Mouse (Mus musculus): ENCODE results near the gene Rarres2. TPM values are rescaled to one million over a fixed set of nuclear protein-coding genes. Genes with fewer than 3 reads are reported as not detected.
A peak's percentile ranks its signal among the peaks of the same experiment; 100 is the strongest.

Gene Rarres2
- polyA plus RNA-seq, 1 experiment from 2014 or later, result 3.8 TPM

DNA sequence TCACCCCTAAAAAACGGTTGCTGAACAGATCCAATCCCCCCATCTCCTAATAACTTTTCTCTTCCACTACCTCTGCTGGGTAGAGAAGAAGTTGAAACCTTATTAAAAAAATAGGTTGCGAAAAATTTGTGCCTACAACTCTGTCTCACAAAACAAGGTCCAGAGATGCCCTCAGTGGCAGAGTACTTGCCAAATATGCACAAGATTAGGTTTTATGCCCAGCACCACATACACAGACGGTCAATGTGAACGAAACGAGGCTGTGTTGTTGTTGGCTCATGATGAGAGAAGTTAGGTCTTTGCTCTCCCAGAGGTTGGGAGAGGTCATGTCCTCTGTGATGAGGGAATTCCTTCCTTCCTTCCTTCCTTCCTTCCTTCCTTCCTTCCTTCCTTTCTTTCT lies 27.3 kb downstream of the Rarres2 start:
- Histone ChIP-seq H3K9ac (replicated peaks; ENCODE audit: low read length) (no peak overlapping the region), H3K36me3 (replicated peaks; ENCODE audit: control insufficient read depth, insufficient read depth, low read depth, low read length) (no peaks in the 10 kb centered on the region), H3K27ac (replicated peaks; ENCODE audit: low read depth, low read length) (no peak overlapping the region), H3K4me3 (ENCODE audit: low read depth, low read length) (no peak overlapping the region), H3K27me3 (ENCODE audit: control insufficient read depth, insufficient read depth, low read length) (no peaks in the 10 kb centered on the region), H3K9me3 (replicated peaks; ENCODE audit: control insufficient read depth, low read length) (no peaks in the 10 kb centered on the region), H3K4me2 (ENCODE audit: low read depth, low read length) (no peak overlapping the region), H3K4me1 (ENCODE audit: control insufficient read depth, insufficient read depth, low read length) (peaks cover 3% of the 10 kb centered on the region; the same call in 1 of the 2 replicates)
- no peak for DNase-seq (ENCODE audit: low spot score)
- 80% methylated on average over 5 of the region's 5 CpGs for WGBS
- ATAC-seq (replicated peaks; ENCODE audit: insufficient number of reproducible peaks, low FRiP score, low TSS enrichment, low read depth), result no peak

DNA sequence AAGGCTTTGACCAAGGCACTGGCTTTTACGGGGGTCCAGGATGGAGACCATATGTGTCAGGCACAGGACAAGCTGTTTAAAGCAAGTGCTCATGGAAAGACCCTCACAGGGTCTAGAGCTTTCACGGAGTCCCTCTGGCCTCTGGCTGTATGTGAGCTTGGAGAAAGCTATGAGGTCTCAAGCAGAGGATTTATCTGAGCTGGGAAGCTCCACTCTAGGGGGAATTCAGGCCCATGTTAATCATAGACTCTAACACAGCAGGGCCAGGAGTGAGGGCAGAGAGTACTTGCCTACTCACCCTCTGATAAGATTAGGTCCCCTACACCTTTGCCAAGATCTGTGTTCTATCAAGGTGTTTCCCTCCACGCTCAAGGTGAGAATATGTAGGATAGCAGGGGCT lies 30.0 kb downstream of the Rarres2 start:
- ATAC-seq (replicated peaks; ENCODE audit: insufficient number of reproducible peaks, low FRiP score, low TSS enrichment, low read depth), result no peak
- no peaks in the 10 kb centered on the region for H3K27me3 ChIP-seq (ENCODE audit: control insufficient read depth, insufficient read depth, low read length)
- no peaks in the 10 kb centered on the region for H3K9me3 ChIP-seq (replicated peaks; ENCODE audit: control insufficient read depth, low read length)
- no peak overlapping the region; the same call in 1 of the 2 replicates for H3K27ac ChIP-seq (replicated peaks; ENCODE audit: low read depth, low read length)
- WGBS, result 88% methylated on average over 3 of the region's 3 CpGs
- no peak overlapping the region for H3K4me3 ChIP-seq (ENCODE audit: low read depth, low read length)
- H3K9ac ChIP-seq (replicated peaks; ENCODE audit: low read length), result no peak overlapping the region
- H3K4me2 ChIP-seq (ENCODE audit: low read depth, low read length), result no peak overlapping the region
- H3K4me1 ChIP-seq (ENCODE audit: control insufficient read depth, insufficient read depth, low read length), result peaks cover 3% of the 10 kb centered on the region; the same call in 1 of the 2 replicates
- H3K36me3 ChIP-seq (replicated peaks; ENCODE audit: control insufficient read depth, insufficient read depth, low read depth, low read length), result no peaks in the 10 kb centered on the region
- no peak for DNase-seq (ENCODE audit: low spot score)

DNA sequence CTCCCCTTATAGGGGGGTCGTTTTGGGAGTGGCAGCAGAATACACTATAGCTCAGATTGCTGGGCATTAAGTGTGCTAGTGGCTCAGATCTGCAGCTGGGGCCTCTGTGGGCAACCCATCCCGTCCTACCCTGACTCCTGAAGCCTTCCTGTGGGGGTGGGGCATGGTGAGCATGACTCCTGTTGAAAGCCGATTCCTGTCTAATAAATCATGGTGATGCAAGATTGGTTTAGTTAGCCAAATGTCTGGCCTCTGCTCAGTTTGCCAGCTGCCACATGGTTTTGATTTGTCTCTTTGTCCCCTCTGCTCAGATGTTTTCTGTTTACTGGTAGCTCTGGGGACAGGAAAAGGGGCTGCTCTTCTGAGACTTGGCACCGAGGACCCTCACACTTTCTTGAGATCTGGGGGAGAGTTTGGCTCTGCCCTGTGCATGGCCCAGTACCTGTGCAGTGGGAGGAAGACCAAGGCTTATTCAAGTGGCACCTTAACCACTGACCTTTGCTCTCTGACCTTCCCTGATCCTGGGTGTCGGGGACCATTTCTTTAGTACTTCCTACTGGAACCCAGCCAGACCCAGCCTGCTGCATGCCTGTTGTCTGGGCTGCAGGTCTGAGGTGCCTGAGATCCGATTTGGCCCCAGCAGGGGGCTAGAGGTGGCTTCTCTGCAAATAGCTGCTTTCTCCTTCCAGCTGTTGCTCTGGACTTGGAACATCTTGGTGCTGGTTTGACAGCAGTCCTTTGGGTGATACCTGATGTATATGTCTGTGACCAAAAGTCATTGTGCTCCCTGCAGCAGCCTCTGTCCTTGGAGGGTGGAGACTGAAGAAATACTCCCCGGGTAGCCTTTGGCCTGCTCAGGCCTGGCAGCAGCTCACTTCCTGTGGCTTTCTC lies 30.8 kb downstream of the Rarres2 start:
- H3K36me3 ChIP-seq (replicated peaks; ENCODE audit: control insufficient read depth, insufficient read depth, low read depth, low read length), result no peaks in the 10 kb centered on the region
- H3K4me2 ChIP-seq (ENCODE audit: low read depth, low read length), result no peak overlapping the region
- no peaks in the 10 kb centered on the region for H3K27me3 ChIP-seq (ENCODE audit: control insufficient read depth, insufficient read depth, low read length)
- DNase-seq (ENCODE audit: low spot score) (peak; percentile 83), ATAC-seq (replicated peaks; ENCODE audit: insufficient number of reproducible peaks, low FRiP score, low TSS enrichment, low read depth) (0 out of 2 replicates have a peak, but pooled peaks have one; percentile 9)
- H3K4me1 ChIP-seq (ENCODE audit: control insufficient read depth, insufficient read depth, low read length), result peaks cover 3% of the 10 kb centered on the region; the same call in 1 of the 2 replicates
- H3K9ac ChIP-seq (replicated peaks; ENCODE audit: low read length), result no peak overlapping the region; the same call in 1 of the 2 replicates
- H3K27ac ChIP-seq (replicated peaks; ENCODE audit: low read depth, low read length), result no peak overlapping the region; the same call in 1 of the 2 replicates
- no peaks in the 10 kb centered on the region for H3K9me3 ChIP-seq (replicated peaks; ENCODE audit: control insufficient read depth, low read length)
- H3K4me3 ChIP-seq (ENCODE audit: low read depth, low read length), result no peak overlapping the region
- 29% methylated on average over 7 of the region's 7 CpGs for WGBS

DNA sequence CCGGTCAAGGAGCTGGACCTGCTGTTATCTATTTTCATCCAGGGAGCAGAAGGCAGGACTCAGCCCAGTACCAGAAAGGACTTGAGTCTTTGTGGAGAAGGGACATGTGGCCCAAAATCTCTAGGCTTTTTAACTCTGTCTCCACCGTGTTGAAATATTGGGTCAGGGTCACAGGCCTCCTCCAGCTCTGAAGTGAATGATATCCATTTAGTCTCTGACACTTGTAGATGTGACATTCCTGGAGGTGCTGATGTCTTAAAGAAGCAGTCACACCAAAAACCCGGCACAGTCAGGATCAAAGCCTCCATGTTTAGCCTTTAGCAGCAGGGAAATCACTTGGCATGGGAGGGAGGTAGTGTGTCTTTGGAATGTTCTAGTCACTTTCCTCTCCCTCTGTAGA lies 31.9 kb downstream of the Rarres2 start:
- DNase-seq (ENCODE audit: low spot score) (no peak), ATAC-seq (replicated peaks; ENCODE audit: insufficient number of reproducible peaks, low FRiP score, low TSS enrichment, low read depth) (no peak)
- Histone ChIP-seq H3K36me3 (replicated peaks; ENCODE audit: control insufficient read depth, insufficient read depth, low read depth, low read length) (no peaks in the 10 kb centered on the region), H3K27me3 (ENCODE audit: control insufficient read depth, insufficient read depth, low read length) (no peaks in the 10 kb centered on the region), H3K9me3 (replicated peaks; ENCODE audit: control insufficient read depth, low read length) (no peaks in the 10 kb centered on the region), H3K4me2 (ENCODE audit: low read depth, low read length) (no peak overlapping the region), H3K27ac (replicated peaks; ENCODE audit: low read depth, low read length) (no peak overlapping the region), H3K4me3 (ENCODE audit: low read depth, low read length) (no peak overlapping the region), H3K9ac (replicated peaks; ENCODE audit: low read length) (no peak overlapping the region), H3K4me1 (ENCODE audit: control insufficient read depth, insufficient read depth, low read length) (peaks cover 3% of the 10 kb centered on the region; the same call in 1 of the 2 replicates)
- 64% methylated on average over 3 of the region's 3 CpGs for WGBS

DNA sequence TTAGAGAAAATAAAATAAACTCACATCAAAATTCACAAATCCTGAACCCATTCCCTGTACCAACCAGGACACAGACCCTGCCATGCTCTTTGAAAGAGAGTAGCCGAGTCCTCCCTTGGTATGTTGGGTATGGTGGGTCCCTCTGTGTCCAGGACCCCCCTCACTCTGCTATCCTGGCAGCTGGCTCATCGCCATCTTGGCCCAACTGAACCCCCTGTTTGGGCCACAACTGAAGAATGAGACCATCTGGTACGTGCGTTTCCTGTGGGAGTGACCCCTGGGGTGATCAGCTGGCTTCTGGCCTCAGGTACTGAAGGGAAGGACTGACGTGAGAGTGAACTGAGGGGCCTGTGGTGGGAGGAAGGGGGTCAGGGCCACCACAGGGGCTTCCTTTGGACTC lies 32.7 kb downstream of the Rarres2 start:
- ATAC-seq (replicated peaks; ENCODE audit: insufficient number of reproducible peaks, low FRiP score, low TSS enrichment, low read depth) (no peak), DNase-seq (ENCODE audit: low spot score) (no peak)
- H3K4me2 ChIP-seq (ENCODE audit: low read depth, low read length), result no peak overlapping the region
- H3K9me3 ChIP-seq (replicated peaks; ENCODE audit: control insufficient read depth, low read length), result no peaks in the 10 kb centered on the region
- H3K4me1 ChIP-seq (ENCODE audit: control insufficient read depth, insufficient read depth, low read length), result peaks cover 3% of the 10 kb centered on the region; the same call in 1 of the 2 replicates
- H3K36me3 ChIP-seq (replicated peaks; ENCODE audit: control insufficient read depth, insufficient read depth, low read depth, low read length), result no peaks in the 10 kb centered on the region
- no peak overlapping the region for H3K9ac ChIP-seq (replicated peaks; ENCODE audit: low read length)
- H3K27ac ChIP-seq (replicated peaks; ENCODE audit: low read depth, low read length), result no peak overlapping the region
- H3K4me3 ChIP-seq (ENCODE audit: low read depth, low read length), result no peak overlapping the region
- H3K27me3 ChIP-seq (ENCODE audit: control insufficient read depth, insufficient read depth, low read length), result no peaks in the 10 kb centered on the region
- 70% methylated on average over 5 of the region's 5 CpGs for WGBS

DNA sequence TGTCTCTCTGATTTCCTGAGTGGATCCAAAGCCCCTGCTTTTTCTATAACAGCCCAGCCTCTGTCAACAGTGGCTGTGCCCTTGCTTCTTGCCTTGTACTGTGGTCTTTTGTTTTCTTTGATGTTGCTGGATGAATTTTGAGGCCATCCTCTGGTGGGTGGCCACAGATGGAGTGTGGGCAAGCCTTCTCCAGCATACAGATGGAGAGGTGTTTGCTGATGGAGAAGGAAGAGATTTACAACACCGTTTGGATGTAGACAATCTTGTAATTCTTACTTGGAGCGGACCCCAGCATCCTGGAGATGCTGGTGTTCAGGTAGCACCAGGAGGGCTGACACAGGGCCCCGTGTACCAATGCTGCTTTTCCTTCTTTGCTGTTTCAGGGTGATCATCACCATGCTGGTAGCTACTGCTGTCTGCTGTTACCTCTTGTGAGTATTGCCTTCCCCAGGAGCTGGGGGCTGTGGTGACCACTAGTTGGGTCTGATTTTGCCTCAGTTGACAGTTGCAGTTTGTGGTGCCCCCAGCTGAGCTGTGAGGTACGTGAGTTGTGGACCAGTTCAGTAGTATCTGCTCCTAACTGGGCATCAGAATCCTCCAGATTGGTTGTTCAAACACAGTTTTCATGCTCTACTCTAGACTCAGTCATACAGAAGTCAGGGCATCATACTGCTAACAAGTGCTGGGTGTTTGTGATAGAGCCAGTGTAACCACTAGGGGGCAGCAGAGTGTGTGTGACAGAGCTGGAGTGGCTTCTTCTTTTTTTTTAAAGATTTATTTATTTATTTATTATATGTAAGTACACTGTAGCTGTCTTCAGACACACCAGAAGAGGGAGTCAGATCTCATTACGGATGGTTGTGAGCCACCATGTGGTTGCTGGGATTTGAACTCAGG lies 33.5 kb downstream of the Rarres2 start:
- no peaks in the 10 kb centered on the region for H3K27me3 ChIP-seq (ENCODE audit: control insufficient read depth, insufficient read depth, low read length)
- H3K9me3 ChIP-seq (replicated peaks; ENCODE audit: control insufficient read depth, low read length), result no peaks in the 10 kb centered on the region
- no peak overlapping the region for H3K4me2 ChIP-seq (ENCODE audit: low read depth, low read length)
- ATAC-seq (replicated peaks; ENCODE audit: insufficient number of reproducible peaks, low FRiP score, low TSS enrichment, low read depth) (no peak), DNase-seq (ENCODE audit: low spot score) (peak; percentile 79)
- no peak overlapping the region for H3K9ac ChIP-seq (replicated peaks; ENCODE audit: low read length)
- H3K4me1 ChIP-seq (ENCODE audit: control insufficient read depth, insufficient read depth, low read length), result peaks cover 3% of the 10 kb centered on the region; the same call in 1 of the 2 replicates
- 68% methylated on average over 4 of the region's 5 CpGs for whole genome bisulfite sequencing
- no peak overlapping the region for H3K4me3 ChIP-seq (ENCODE audit: low read depth, low read length)
- H3K27ac ChIP-seq (replicated peaks; ENCODE audit: low read depth, low read length), result no peak overlapping the region
- H3K36me3 ChIP-seq (replicated peaks; ENCODE audit: control insufficient read depth, insufficient read depth, low read depth, low read length), result no peaks in the 10 kb centered on the region

DNA sequence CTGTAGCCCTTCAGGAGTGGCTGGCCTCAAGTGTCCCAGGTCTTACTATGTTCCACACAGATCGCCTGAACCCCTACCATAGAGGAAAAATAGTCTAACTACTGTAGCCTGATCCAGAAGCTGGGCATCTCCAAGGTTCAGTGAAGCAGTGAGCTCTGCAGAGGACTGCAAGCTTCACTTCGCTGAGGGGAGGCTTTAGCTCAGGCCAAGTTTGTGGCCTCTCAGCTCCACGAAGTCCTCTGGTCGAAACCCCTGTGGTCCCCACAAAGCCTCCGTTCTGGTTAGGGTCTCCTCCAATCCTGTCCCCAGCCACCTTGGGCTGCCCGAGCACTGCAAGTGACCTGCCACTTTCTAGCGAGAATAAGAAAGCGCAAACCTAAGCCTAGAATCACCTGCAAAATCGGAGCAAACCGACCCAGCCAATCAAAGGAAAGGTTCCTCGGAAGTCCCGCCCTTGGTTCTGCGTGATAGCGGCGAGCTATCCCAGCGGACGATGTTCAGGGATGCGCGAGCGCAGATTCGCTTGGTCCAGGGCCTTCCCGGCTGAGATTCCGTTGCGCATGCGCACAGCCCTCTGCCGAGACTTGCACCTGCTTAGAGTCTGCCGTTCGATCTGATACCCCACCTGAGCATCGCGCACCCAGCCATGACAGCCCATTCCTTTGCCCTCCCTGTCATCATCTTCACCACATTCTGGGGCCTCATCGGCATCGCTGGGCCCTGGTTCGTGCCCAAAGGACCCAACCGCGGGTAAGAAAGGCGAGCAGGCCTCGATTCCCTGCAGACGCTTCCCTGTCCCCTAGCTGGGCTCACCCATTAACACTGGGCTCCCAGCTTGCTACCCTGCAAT lies 35.3 kb downstream of the Rarres2 start, which contains the start of gene Atp6v0e2:
Gene Atp6v0e2, plus strand, starts transcription at position 511 of the 850 bp plus-strand sequence.
- H3K36me3 ChIP-seq (replicated peaks; ENCODE audit: control insufficient read depth, insufficient read depth, low read depth, low read length), result no peaks in the 10 kb centered on the region
- no peak within 1 kb of the TSS for H3K27ac ChIP-seq (replicated peaks; ENCODE audit: low read depth, low read length)
- WGBS, result 4% methylated on average over 38 of the region's 38 CpGs
- peak; percentile 80 for ATAC-seq (replicated peaks; ENCODE audit: insufficient number of reproducible peaks, low FRiP score, low TSS enrichment, low read depth)
- peak; percentile 91 for DNase-seq (ENCODE audit: low spot score)
- H3K9ac ChIP-seq (replicated peaks; ENCODE audit: low read length), result peak within 1 kb of the TSS; percentile 55
- H3K4me1 ChIP-seq (ENCODE audit: control insufficient read depth, insufficient read depth, low read length), result peaks cover 3% of the 10 kb centered on the region; the same call in 1 of the 2 replicates
- H3K4me2 ChIP-seq (ENCODE audit: low read depth, low read length), result peak within 1 kb of the TSS; percentile 68
- no peaks in the 10 kb centered on the region for H3K9me3 ChIP-seq (replicated peaks; ENCODE audit: control insufficient read depth, low read length)
- H3K4me3 ChIP-seq (ENCODE audit: low read depth, low read length), result peak within 1 kb of the TSS; percentile 37
- no peaks in the 10 kb centered on the region for H3K27me3 ChIP-seq (ENCODE audit: control insufficient read depth, insufficient read depth, low read length)
